Mouse (Mus musculus) small intestine, adult 2 months (tissue): ENCODE data around the gene Irgc1.

Source experiments
- CTCF ChIP-seq: fragments of 200-500 bp; IDR thresholded peaks from 2 replicates; pipeline ENCODE4 v1.5.1; 2012; ENCODE audit warnings: low read depth, mild to moderate bottlenecking, control low read depth, inconsistent platforms, low read length, moderate library complexity, mixed read lengths; ENCODE audit not compliant: insufficient replicate concordance, insufficient read length; ENCODE audit errors: extremely low read depth
- POLR2A ChIP-seq: fragments of 200-500 bp; IDR thresholded peaks from 2 replicates; pipeline ENCODE4 v1.6.1; 2012; ENCODE audit warnings: low read depth, mild to moderate bottlenecking, control low read depth, inconsistent platforms, low read length, moderate library complexity

GRCm38 (mm10) chr7:24470356-24470755, 18.3 kb upstream of the Irgc1 start:
- TF ChIP-seq POLR2A (no peak), CTCF (no peak)
